Mouse (Mus musculus) lung, postnatal 0 days (tissue): ENCODE data around the gene Grk3.

Experiments used
- CTCF ChIP-seq: IDR thresholded peaks from 2 replicates; pipeline ENCODE4 v1.5.1; 2016; ENCODE audit warnings: antibody characterized with exemption, mild to moderate bottlenecking
- EP300 ChIP-seq: IDR thresholded peaks from 2 replicates; pipeline ENCODE4 v1.6.1; 2016; ENCODE audit warnings: antibody characterized with exemption, mild to moderate bottlenecking, control low read depth

DNA sequence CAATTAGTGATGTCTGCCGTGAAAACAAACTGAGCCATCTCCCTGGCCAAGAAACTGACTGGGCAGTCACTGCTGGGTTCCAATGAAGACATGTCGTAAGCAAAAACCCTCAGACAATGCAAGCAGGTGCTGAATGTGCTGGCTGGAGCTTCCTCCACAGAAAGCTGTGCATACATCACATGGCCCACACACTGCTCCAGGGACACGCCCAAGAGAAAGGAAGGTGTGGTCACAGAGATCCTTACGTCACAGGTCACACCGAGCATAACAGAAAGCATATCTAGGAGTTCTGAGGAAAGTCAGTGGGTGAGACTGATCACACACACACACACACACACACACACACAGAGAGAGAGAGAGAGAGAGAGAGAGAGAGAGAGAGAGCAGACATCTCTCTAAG lies 147.0 kb downstream of the Grk3 start:
- TF ChIP-seq CTCF (no peak), EP300 (no peak)
